Mouse (Mus musculus) small intestine, adult 2 months (tissue): ENCODE measurements around the gene Zfp661.

Experiments used
- CTCF ChIP-seq: fragments of 200-500 bp; IDR thresholded peaks from 2 replicates; pipeline ENCODE4 v1.5.1; 2012; ENCODE audit warnings: low read depth, mild to moderate bottlenecking, control low read depth, inconsistent platforms, low read length, moderate library complexity, mixed read lengths; ENCODE audit not compliant: insufficient replicate concordance, insufficient read length; ENCODE audit errors: extremely low read depth
- POLR2A ChIP-seq: fragments of 200-500 bp; IDR thresholded peaks from 2 replicates; pipeline ENCODE4 v1.6.1; 2012; ENCODE audit warnings: low read depth, mild to moderate bottlenecking, control low read depth, inconsistent platforms, low read length, moderate library complexity

- TF ChIP-seq POLR2A (no peak), CTCF (no peak)
Measured at GRCm38 (mm10) chr2:127590840-127591239, 3.9 kb upstream of the Zfp661 start.
